Mouse (Mus musculus) adipocyte (in vitro differentiated cells): ENCODE results near the gene Pcna.
"Not testable (repeated sequence)": the region's sequence is repeated elsewhere in the genome, so short reads cannot be mapped to it uniquely, and the experiment has no call there.

Experiments used
- DNase-seq: peaks from one replicate; pipeline ENCODE4 v3.0.0-alpha.2; 2016; ENCODE audit warnings: low spot score

Gene Pcna

GRCm38 (mm10) chr2:132252542-132253528, at the start of gene Pcna:
Gene Pcna, minus strand, starts transcription at chr2:132253314.
- DNase-seq = peak; percentile 98

GRCm38 (mm10) chr2:132301436-132301835, 48.3 kb upstream of the Pcna start:
- no peak for DNase-seq

GRCm38 (mm10) chr2:132298250-132298649, 45.1 kb upstream of the Pcna start:
- no peak for DNase-seq

- no peak for DNase-seq
Measured at GRCm38 (mm10) chr2:132293694-132294450, 40.8 kb upstream of the Pcna start.

GRCm38 (mm10) chr2:132292083-132292482, 39.0 kb upstream of the Pcna start:
- DNase-seq = no peak

GRCm38 (mm10) chr2:132291265-132291664, 38.2 kb upstream of the Pcna start:
- no peak for DNase-seq

- DNase-seq = no peak
Measured at GRCm38 (mm10) chr2:132290808-132291207, 37.7 kb upstream of the Pcna start.

- DNase-seq = not testable (repeated sequence)
Measured at GRCm38 (mm10) chr2:132289213-132289612, 36.1 kb upstream of the Pcna start.

- peak; percentile 61 for DNase-seq
Measured at GRCm38 (mm10) chr2:132286376-132287076, 33.4 kb upstream of the Pcna start.

- not testable (repeated sequence) for DNase-seq
Measured at GRCm38 (mm10) chr2:132285722-132286121, 32.6 kb upstream of the Pcna start.

- no peak for DNase-seq
Measured at GRCm38 (mm10) chr2:132284492-132285139, 31.5 kb upstream of the Pcna start.

- DNase-seq = no peak
Measured at GRCm38 (mm10) chr2:132283236-132284070, 30.3 kb upstream of the Pcna start.

- no peak for DNase-seq
Measured at GRCm38 (mm10) chr2:132282453-132283174, 29.5 kb upstream of the Pcna start.

- peak; percentile 51 for DNase-seq
Measured at GRCm38 (mm10) chr2:132281560-132282452, 28.7 kb upstream of the Pcna start.

GRCm38 (mm10) chr2:132280518-132281120, 27.5 kb upstream of the Pcna start:
- no peak for DNase-seq

GRCm38 (mm10) chr2:132279978-132280377, 26.9 kb upstream of the Pcna start:
- DNase-seq = no peak

GRCm38 (mm10) chr2:132279336-132279882, 26.3 kb upstream of the Pcna start:
- DNase-seq = no peak

- no peak for DNase-seq
Measured at GRCm38 (mm10) chr2:132278273-132278853, 25.2 kb upstream of the Pcna start.
